Mouse (Mus musculus) neural tube, postnatal 0 days (tissue): ENCODE data around the gene Chchd4. TPM values are rescaled to one million over a fixed set of nuclear protein-coding genes. Genes with fewer than 3 reads are reported as not detected.

ENCODE experiments used
- polyA plus RNA-seq: library from polyadenylated mRNA; unstranded; fragments of >200 nt; fragmentation: Nextera tagmentation; extraction: Ambion mirVana; gene quantifications from 2 replicates; pipeline ENCODE4 v1.2.1, GENCODE M21; 2015

The Chchd4 gene
- polyA plus RNA-seq = 36.2 and 39.1 TPM in 2 replicates

DNA sequence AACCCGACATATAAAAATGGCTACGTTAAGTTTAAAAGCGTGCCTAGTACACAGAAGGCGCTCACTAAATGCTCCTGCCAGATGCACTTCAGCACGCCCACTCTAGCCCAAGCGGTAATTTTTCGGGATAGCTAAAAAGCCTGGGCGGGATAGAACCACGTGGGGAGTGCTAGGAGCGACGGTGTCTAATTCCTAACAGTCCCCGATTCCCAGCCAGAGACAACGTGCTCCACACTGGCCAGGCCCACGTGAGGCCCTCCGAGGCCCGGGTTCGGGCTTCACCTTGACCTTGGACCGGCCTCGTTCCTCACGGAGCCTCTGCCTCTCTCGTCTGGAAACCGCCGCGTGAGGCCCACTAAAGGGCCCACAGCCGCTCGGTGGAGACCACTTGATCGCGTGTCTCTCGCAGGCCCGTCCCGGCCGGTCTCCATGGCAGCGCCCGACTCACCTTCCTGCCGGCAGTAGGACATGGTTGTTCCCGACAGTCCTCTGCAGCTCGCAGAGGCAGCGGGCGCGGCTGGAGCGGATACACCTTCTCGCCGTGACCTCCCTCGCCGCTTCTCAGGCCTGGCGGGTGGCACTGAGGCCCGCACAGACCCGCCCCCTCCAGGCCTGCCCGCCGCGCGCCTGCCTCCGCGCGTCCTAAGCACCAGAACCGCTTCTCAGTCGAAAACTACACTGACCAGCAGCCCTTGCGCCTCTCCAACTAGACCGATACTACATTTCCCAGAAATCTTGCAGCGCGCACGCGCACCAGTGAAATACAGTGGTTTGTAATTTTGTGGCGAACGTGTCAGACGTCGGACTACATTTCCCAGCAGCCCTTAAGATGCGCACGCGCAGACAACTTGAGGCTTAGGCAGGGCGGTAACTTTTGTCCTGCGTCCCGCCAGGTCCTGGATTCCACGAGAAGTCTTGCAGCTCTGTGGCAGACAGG is at the start of gene Chchd4, which contains the start of gene Tmem43:
Gene Chchd4 (minus strand): TSS at position 679 of the 937 bp plus-strand sequence.
Gene Tmem43 (plus strand): TSS at position 836 of the 937 bp plus-strand sequence.

DNA sequence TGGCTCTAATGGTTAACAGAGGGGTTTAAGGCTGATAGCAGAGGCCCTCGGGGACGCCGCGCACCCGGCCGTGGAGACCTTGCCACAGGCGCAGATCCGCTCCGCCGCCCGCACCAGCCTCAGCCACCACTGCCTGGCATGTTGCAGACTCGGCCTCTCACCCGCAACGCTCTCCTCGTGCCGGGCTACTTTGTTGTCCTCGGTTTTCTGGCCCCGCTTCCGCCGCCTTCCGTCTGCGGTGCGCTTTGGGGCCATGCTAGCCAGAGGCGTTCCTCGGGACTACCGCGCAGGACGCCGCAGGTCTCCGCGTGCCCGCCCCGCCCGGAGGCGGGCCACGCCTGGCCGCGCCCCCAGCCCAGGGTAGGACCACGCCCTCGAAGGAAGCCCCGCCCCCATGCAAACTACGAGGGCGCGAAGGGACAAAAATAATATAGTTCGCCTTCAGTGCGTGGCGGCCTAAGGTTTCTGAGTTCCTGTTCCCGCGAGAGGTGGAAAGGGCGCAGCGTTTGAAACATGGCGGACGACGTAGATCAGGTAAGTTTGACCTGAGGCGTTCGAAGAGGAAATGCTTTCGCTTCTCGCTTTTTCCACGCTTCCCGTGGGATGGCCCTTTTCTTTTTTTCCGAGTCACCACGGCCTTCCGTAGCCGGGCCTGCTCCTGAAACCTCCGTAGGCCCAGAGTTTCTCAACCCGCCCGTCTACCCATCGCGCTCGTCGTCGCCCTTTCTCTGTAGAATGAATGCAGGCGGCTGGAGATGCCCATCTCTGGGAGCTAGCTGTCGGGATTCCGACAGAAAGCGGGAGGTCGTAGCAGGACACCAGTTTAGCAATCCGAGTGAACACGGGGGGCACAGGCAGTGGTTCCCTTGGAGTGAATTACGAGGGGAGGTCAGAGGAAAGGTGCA is 42.5 kb upstream of the Chchd4 start, which contains the start of the genes Xpc and Lsm3:
Gene Xpc (minus strand): TSS at position 344 of the 905 bp plus-strand sequence.
Gene Lsm3 (plus strand): TSS at position 384 of the 905 bp plus-strand sequence.

Other genes starting within 250 kb of the Chchd4 start
- gene Wnt7a, start 62.2 kb downstream of the Chchd4 start, polyA plus RNA-seq = 9.8 and 11.4 TPM in 2 replicates
- gene Tmem43, start 157 bp upstream of the Chchd4 start, polyA plus RNA-seq = 40.7 and 42.0 TPM in 2 replicates
- gene Xpc, start 42.3 kb upstream of the Chchd4 start, polyA plus RNA-seq = 10.2 and 12.7 TPM in 2 replicates
- gene Lsm3, start 42.4 kb upstream of the Chchd4 start, polyA plus RNA-seq = 157 and 158 TPM in 2 replicates
- 111 and 116 TPM in 2 replicates for gene Slc6a6, start 210.5 kb upstream of the Chchd4 start, polyA plus RNA-seq